Mouse (Mus musculus) liver, embryonic 13.5 days (tissue): ENCODE measurements around the gene Uxs1. TPM values are rescaled to one million over a fixed set of nuclear protein-coding genes. Genes with fewer than 3 reads are reported as not detected.

ENCODE experiments used
- ATAC-seq: fragments of 200-750 bp; cut with Nextera tagmentation; 2 replicates; pipeline ENCODE4 v1.8.0; 2017; ENCODE audit warnings: low read depth, mild to moderate bottlenecking, moderate number of reproducible peaks, moderate library complexity
- DNase-seq: peaks from one replicate; pipeline ENCODE4 v3.0.0; 2022
- H3K27ac ChIP-seq: fragments of 300-500 bp; sonication (generic); 2 replicates; pipeline ENCODE4 v1.5.1; 2015; ENCODE audit warnings: moderate library complexity, mild to moderate bottlenecking, inconsistent platforms
- H3K27me3 ChIP-seq: fragments of 300-500 bp; sonication (generic); 2 replicates; pipeline ENCODE4 v1.6.1; 2015; ENCODE audit warnings: mild to moderate bottlenecking, inconsistent platforms
- H3K36me3 ChIP-seq: fragments of 300-500 bp; sonication (generic); 2 replicates; pipeline ENCODE4 v1.6.1; 2015; ENCODE audit warnings: mild to moderate bottlenecking, inconsistent platforms
- H3K4me1 ChIP-seq: fragments of 300-500 bp; sonication (generic); replicated peaks from 2 replicates; pipeline ENCODE4 v1.6.1; 2015; ENCODE audit warnings: inconsistent platforms
- H3K4me2 ChIP-seq: fragments of 300-500 bp; sonication (generic); 2 replicates; pipeline ENCODE4 v1.6.1; 2015; ENCODE audit warnings: inconsistent platforms, mild to moderate bottlenecking, moderate library complexity
- H3K4me3 ChIP-seq: fragments of 300-500 bp; sonication (generic); replicated peaks from 2 replicates; pipeline ENCODE4 v1.5.1; 2015; ENCODE audit warnings: mild to moderate bottlenecking, inconsistent platforms
- H3K9ac ChIP-seq: fragments of 300-500 bp; sonication (generic); 2 replicates; pipeline ENCODE4 v1.6.1; 2015; ENCODE audit warnings: mild to moderate bottlenecking, inconsistent platforms
- H3K9me3 ChIP-seq: fragments of 300-500 bp; sonication (generic); replicated peaks from 2 replicates; pipeline ENCODE4 v1.6.1; 2016; ENCODE audit warnings: inconsistent platforms
- WGBS: fragments of 180-500 bp; shearing (Covaris S2); methylation state at CpG from one replicate; pipeline ENCODE4 v1.1.7; 2015; ENCODE audit not compliant: insufficient replicate concordance; 5-methylcytosine and 5-hydroxymethylcytosine counted together
- polyA plus RNA-seq: library from polyadenylated mRNA; unstranded; fragments of >200 nt; fragmentation: Nextera tagmentation; extraction: Ambion mirVana; gene quantifications from 2 replicates; pipeline ENCODE4 v1.2.1, GENCODE M21; 2015

Uxs1 gene
- polyA plus RNA-seq, 1 experiment from 2014 or later: 9.4 TPM

DNA sequence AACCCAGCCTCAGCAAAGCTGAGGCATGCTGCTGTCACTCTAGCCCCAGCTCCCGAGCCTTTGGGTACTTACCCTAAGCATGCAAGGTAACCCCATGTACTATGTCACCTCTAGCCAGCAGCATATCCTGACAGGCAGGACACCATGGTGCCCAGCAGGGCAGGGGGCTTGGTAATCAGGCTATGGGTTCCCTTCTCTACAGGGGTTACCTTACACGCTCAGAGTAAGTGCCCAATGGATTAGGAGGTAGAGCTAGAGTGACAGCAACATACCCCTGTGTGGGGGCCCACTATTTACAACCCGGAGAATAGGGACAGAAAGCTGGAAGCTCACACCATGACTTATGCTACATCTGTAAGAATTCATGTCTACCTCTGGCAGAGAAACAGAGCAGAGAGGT is 57.6 kb downstream of the Uxs1 start:
- no peak overlapping the region for H3K4me2 ChIP-seq
- H3K9me3 ChIP-seq: no peaks in the 10 kb centered on the region
- H3K36me3 ChIP-seq: peaks cover 68% of the 10 kb centered on the region
- no peak for DNase-seq
- no peaks in the 10 kb centered on the region for H3K27me3 ChIP-seq
- no peaks in the 10 kb centered on the region for H3K4me1 ChIP-seq
- WGBS: 78% methylated on average over 3 of the region's 3 CpGs
- H3K4me3 ChIP-seq: no peak overlapping the region
- H3K27ac ChIP-seq: no peak overlapping the region
- ATAC-seq: no peak
- no peak overlapping the region for H3K9ac ChIP-seq

DNA sequence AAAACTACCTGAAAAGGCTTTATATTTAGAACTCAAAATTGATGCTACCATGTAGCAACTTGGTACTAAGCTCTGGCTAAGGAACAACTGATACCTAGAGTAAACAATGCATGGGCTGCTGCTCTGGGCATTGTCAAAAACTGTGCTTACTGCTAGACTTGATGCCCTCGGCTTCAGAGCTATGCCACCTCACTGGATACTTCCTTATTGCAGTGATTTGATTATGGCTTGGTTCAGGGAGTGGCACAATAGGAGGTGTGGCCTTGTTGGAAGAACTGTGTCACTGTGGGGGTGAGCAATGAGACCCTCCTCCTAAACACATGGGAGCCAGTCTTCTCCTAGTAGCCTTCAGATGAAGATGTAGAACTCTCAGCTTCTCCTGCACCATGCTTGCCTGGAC is 58.3 kb downstream of the Uxs1 start:
- no peak overlapping the region for H3K4me2 ChIP-seq
- DNase-seq (no peak), ATAC-seq (no peak)
- no peaks in the 10 kb centered on the region for H3K9me3 ChIP-seq
- H3K4me3 ChIP-seq: no peak overlapping the region
- WGBS: 46% methylated on average over 1 of the region's 1 CpGs
- H3K9ac ChIP-seq: no peak overlapping the region
- H3K36me3 ChIP-seq: peaks cover 69% of the 10 kb centered on the region
- no peaks in the 10 kb centered on the region for H3K27me3 ChIP-seq
- no peaks in the 10 kb centered on the region for H3K4me1 ChIP-seq
- no peak overlapping the region for H3K27ac ChIP-seq

DNA sequence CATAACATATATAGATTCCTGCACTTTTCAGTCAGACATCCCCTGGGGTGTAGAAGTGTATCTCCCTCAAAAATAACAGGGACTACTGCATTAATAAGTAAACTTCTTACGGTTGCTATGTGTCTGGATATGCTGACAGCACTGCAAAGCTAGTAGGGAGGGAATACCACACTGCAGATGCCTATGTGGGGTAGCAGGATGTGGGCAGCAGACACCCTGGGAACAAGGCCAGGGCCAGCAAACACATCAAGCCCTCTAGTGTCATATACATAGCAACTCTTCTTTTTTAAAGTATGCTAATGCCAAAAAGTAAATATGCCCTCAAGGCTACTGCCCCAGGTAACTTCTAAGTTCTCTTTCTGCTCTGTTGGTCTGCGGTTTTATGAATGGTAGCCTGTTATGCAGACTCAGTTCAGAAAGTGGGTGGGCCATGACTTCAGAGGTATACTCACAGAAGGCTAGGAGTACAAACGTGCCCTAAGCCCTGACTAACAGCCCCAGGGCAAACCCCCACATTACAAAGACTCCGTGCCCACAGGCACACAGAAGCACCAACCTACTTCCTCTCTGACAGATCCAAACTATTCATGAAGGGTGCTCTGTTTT is 59.1 kb downstream of the Uxs1 start:
- Histone ChIP-seq H3K9ac (no peak overlapping the region), H3K27ac (no peak overlapping the region), H3K4me2 (no peak overlapping the region), H3K9me3 (no peaks in the 10 kb centered on the region), H3K27me3 (no peaks in the 10 kb centered on the region), H3K4me1 (no peaks in the 10 kb centered on the region), H3K36me3 (peaks cover 65% of the 10 kb centered on the region), H3K4me3 (no peak overlapping the region)
- ATAC-seq (no peak), DNase-seq (no peak)
- WGBS: 73% methylated on average over 4 of the region's 4 CpGs

DNA sequence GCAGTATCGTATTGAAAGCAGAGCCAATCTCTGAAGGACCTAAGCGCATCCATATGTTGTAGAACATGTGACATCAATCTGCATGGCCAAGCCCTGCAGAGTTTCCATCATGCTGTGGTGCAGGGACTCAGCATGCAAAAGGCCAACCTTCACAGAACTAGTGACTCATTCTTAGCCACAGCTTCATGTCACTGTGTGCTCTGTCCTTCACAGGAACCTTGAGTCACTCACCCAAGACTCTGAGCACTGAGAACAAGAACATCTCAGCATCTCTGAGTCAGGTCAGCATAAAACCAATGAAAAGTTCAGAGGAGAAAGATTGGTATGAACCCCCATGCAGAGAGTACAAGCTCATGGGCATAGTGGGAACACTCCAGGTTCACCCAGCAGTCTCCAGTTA is 61.3 kb downstream of the Uxs1 start:
- no peak overlapping the region for H3K4me2 ChIP-seq
- no peak overlapping the region for H3K9ac ChIP-seq
- H3K27me3 ChIP-seq: no peaks in the 10 kb centered on the region
- WGBS: 94% methylated on average over 2 of the region's 2 CpGs
- ATAC-seq: no peak
- H3K4me3 ChIP-seq: no peak overlapping the region
- no peak for DNase-seq
- no peaks in the 10 kb centered on the region for H3K9me3 ChIP-seq
- no peaks in the 10 kb centered on the region for H3K4me1 ChIP-seq
- peaks cover 47% of the 10 kb centered on the region for H3K36me3 ChIP-seq
- no peak overlapping the region for H3K27ac ChIP-seq

DNA sequence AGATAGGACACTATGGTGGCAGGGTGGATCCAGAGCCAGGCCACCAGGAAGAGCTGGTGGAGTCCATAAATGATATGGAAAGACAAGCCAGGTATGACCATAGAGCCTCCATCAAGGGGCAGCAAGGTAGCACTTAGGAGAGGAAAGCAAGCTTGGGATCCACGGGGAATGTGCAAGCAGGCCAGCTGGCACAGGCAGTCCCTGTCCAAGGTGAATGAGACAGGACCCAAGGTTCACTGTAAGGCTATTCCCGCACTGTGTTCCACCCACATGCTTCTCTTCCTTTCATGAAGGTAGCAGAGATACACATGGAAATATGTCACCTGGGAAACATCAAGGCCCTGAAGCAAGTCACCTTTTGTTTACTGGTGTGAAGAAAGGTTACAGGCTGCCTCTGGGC is 63.1 kb downstream of the Uxs1 start:
- H3K27ac ChIP-seq: no peak overlapping the region
- ATAC-seq (no peak), DNase-seq (no peak)
- H3K4me1 ChIP-seq: no peaks in the 10 kb centered on the region
- no peak overlapping the region for H3K4me3 ChIP-seq
- H3K9me3 ChIP-seq: no peaks in the 10 kb centered on the region
- H3K9ac ChIP-seq: no peak overlapping the region
- no peak overlapping the region for H3K4me2 ChIP-seq
- 80% methylated on average over 2 of the region's 2 CpGs for WGBS
- peaks cover 46% of the 10 kb centered on the region for H3K36me3 ChIP-seq
- no peaks in the 10 kb centered on the region for H3K27me3 ChIP-seq

DNA sequence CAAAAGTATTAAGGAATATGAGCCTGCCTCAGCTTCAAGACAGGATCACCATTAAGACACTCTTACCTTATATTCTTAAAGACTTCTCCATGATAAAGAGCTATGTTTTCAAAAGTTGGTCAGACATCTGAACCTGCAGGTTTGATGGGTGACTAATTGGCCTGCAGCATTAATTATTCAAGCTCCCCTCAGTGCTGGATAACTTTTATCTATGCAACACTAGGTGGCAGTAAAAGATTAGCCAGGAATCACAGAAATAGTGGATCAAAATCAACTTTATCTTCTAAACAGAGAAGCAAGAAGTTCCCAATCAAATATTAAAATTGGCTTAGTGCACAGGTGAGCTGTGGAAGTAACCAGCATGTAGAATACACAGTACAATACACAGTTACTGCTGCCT is 67.5 kb downstream of the Uxs1 start:
- no peak overlapping the region for H3K27ac ChIP-seq
- DNase-seq (no peak), ATAC-seq (no peak)
- no peak overlapping the region for H3K4me2 ChIP-seq
- H3K27me3 ChIP-seq: no peaks in the 10 kb centered on the region
- peaks cover 36% of the 10 kb centered on the region for H3K36me3 ChIP-seq
- no peak overlapping the region for H3K4me3 ChIP-seq
- no peaks in the 10 kb centered on the region for H3K4me1 ChIP-seq
- H3K9me3 ChIP-seq: no peaks in the 10 kb centered on the region
- H3K9ac ChIP-seq: no peak overlapping the region

DNA sequence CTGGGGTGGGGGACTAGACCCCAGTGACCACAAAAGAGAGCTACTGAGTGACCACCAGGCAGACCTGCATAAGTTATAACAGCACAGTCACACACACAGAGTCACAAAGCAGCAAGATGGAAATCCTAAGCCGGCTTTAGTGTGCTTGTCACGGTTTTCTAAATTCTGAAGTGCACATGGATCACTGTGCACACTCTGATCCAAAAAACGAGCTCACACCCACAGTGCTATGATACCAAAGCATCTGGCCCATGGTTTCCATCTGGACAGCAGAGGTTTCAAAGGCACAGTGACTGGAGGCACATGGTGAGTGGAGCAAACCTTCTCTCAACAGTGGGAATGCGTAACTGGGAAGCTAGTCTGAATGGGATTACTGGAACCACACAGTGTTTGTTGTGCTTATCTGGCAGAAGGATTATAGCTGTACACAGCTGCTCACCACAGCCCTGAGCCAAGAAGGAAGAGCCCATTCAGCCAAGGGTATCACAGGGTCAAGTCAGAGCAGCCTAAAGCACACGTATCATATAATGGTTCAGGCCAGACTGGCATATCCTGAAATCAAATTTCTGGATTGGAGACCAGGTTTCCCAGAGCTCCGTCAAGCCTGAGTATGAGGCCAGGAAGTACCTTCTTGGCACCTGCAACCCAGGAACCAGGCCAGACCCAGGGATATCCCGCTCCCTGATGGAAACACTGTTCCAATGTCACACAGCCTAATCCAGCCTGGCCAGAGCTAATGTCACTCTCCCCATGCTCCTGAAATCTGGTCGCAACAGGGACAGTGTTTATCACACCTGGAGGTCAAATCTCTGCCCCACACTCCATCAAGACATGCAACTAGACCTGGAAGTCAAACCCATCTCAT is 72.9 kb downstream of the Uxs1 start:
- no peak for ATAC-seq
- no peaks in the 10 kb centered on the region for H3K4me1 ChIP-seq
- H3K36me3 ChIP-seq: peaks cover 49% of the 10 kb centered on the region
- no peaks in the 10 kb centered on the region for H3K27me3 ChIP-seq
- 83% methylated on average over 8 of the region's 8 CpGs for WGBS
- no peak overlapping the region for H3K4me2 ChIP-seq
- no peak overlapping the region for H3K4me3 ChIP-seq
- DNase-seq: no peak
- H3K27ac ChIP-seq: no peak overlapping the region
- H3K9me3 ChIP-seq: no peaks in the 10 kb centered on the region
- no peak overlapping the region for H3K9ac ChIP-seq

DNA sequence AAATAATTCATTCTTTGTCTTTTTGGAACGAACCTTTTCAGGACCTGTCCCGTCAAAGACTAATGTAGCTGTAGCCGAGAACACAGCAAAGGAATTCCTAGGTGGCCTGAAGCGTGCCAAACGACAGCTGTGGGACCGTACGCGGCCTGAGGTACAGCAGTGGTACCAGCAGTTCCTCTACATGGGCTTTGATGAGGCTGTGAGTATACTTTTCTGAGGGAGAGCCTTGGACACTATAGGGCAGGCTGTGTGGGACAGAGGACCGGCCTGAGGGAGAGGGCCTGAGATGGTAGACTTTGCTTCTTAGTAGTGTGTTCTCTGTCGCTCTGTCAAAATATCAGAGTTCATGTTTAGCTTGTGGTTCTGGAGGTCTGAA is 89.1 kb downstream of the Uxs1 start:
- ATAC-seq (no peak), DNase-seq (no peak)
- Histone ChIP-seq H3K4me2 (no peak overlapping the region), H3K4me3 (no peak overlapping the region), H3K4me1 (no peaks in the 10 kb centered on the region), H3K9me3 (no peaks in the 10 kb centered on the region), H3K27ac (no peak overlapping the region), H3K36me3 (no peaks in the 10 kb centered on the region), H3K27me3 (no peaks in the 10 kb centered on the region), H3K9ac (no peak overlapping the region)
- 79% methylated on average over 10 of the region's 10 CpGs for WGBS

DNA sequence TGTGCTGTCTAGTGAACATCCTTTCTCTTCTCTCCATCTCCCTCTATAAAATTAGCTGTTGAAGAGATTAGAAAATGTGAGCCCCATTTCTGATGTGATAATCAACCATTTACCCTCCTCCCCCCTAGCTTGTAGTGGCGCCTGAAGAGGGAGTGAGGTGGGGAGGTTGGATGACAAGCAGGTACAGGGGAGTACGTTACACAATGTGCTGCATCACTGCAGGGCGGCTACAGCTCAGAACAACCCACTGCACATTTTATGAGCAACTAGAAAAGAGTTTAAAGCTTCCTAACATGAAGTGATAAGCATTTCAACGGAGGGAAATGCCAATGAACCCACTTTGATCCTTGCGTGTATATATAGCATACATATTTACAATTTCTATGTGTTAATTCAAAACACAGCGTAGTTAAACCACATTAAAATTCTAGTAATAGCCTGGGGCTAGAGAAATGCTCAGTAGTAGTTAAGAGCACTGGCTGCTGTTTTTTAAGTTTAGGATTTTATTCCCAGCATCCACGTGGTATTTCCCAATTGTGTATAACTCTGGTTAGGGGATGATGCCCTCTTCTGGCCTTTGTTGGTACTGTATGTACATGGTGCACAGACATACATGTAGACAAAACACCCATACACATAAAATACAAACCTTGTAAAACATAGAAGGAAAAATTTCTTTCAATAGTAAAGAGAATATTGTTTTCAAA is 89.6 kb downstream of the Uxs1 start:
- no peak for DNase-seq
- no peak for ATAC-seq

DNA sequence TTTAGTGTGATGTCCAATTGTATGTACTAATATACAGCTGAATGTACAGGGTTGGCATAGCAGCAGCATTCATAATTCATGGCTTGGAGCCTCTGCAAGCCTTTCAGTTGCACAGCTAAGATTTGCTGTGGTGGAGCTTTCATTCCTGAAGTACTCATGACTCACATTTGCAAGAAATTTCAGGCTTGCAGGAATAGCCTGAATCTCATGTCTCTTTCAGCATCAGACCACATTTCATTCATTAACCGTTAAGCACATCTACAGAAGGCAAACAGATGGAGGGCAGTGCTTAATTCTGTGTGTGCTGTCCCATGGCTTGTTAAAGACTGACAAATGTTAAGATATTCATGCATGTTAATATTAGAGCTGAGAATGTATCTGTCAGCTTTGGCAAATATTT is 94.9 kb downstream of the Uxs1 start:
- Histone ChIP-seq H3K4me3 (no peak overlapping the region), H3K4me1 (no peaks in the 10 kb centered on the region), H3K4me2 (no peak overlapping the region), H3K27ac (no peak overlapping the region), H3K36me3 (no peaks in the 10 kb centered on the region), H3K9ac (no peak overlapping the region), H3K27me3 (no peaks in the 10 kb centered on the region), H3K9me3 (no peaks in the 10 kb centered on the region)
- 74% methylated on average over 1 of the region's 1 CpGs for WGBS
- ATAC-seq (no peak), DNase-seq (no peak)

More for the DNA sequence above, 89.6 kb downstream of the Uxs1 start:
- H3K9me3 ChIP-seq: no peaks in the 10 kb centered on the region
- H3K36me3 ChIP-seq: no peaks in the 10 kb centered on the region
- H3K27ac ChIP-seq: no peak overlapping the region
- no peak overlapping the region for H3K4me2 ChIP-seq
- H3K4me1 ChIP-seq: no peaks in the 10 kb centered on the region
- WGBS: 65% methylated on average over 7 of the region's 7 CpGs
- no peak overlapping the region for H3K4me3 ChIP-seq
- H3K27me3 ChIP-seq: no peaks in the 10 kb centered on the region
- H3K9ac ChIP-seq: no peak overlapping the region

DNA sequence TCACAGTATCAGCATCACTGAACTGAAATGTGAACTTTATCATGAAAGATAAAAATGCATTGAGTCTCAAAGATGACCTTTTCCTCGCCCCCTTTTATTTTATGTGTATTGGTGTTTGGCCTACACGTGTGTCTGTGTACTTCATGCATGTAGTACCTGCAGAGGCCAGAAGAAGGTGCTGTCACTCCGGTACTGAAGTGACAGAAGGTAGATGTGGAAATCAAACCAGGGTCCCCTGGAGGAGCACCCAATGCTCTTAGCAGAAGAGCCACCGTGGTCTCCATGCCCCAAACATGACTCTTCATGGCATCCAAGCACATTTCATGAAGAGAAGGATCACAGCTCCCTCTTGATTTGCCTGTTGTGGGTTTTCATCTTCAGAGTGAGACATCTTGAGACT is 95.5 kb downstream of the Uxs1 start:
- Histone ChIP-seq H3K4me3 (no peak overlapping the region), H3K27me3 (no peaks in the 10 kb centered on the region), H3K36me3 (no peaks in the 10 kb centered on the region), H3K4me1 (no peaks in the 10 kb centered on the region), H3K4me2 (no peak overlapping the region), H3K27ac (no peak overlapping the region), H3K9me3 (no peaks in the 10 kb centered on the region), H3K9ac (no peak overlapping the region)
- WGBS: 64% methylated on average over 4 of the region's 4 CpGs
- ATAC-seq (no peak), DNase-seq (no peak)
